Mouse (Mus musculus) layer of hippocampus, adult 2 months (tissue): Measurements from ENCODE around the gene Gnl1. TPM values are rescaled to one million over a fixed set of nuclear protein-coding genes. Genes with fewer than 3 reads are reported as not detected.
"Not testable (repeated sequence)": the region's sequence is repeated elsewhere in the genome, so short reads cannot be mapped to it uniquely, and the experiment has no call there.

Experiments
- DNase-seq, 2 experiments: peaks; one replicate each; pipeline ENCODE4 v3.0.0; 2022; ENCODE audit warnings: low spot score in 2 of 2
- H3K27ac ChIP-seq: fragments of 200-600 bp; 2 replicates; pipeline ENCODE4 v1.8.1; 2022
- H3K4me3 ChIP-seq: fragments of 200-600 bp; 2 replicates; pipeline ENCODE4 v1.8.1; 2022; ENCODE audit warnings: mild to moderate bottlenecking
- CTCF ChIP-seq: fragments of 200-600 bp; conservative IDR thresholded peaks from 2 replicates; pipeline ENCODE4 v1.8.1; 2022; ENCODE audit warnings: antibody characterized with exemption, mild to moderate bottlenecking, moderate library complexity
- microRNA-seq, 2 experiments: library from miRNA; unstranded; fragments of <30 nt; microRNA quantifications; one replicate each; pipeline ENCODE4 v1.2.0; 2021
- total RNA-seq, 2 experiments: library from RNA; stranded (reverse); gene quantifications; 2 replicates each; pipeline ENCODE4 v1.2.3; 2021

Gnl1 gene
- total RNA-seq, 2 experiments from 2014 or later, result 140 to 147 TPM

- peak; percentile 84 for TF ChIP-seq CTCF
Measured at GRCm38 (mm10) chr17:36035010-36035638, 55.5 kb downstream of the Gnl1 start.

DNA sequence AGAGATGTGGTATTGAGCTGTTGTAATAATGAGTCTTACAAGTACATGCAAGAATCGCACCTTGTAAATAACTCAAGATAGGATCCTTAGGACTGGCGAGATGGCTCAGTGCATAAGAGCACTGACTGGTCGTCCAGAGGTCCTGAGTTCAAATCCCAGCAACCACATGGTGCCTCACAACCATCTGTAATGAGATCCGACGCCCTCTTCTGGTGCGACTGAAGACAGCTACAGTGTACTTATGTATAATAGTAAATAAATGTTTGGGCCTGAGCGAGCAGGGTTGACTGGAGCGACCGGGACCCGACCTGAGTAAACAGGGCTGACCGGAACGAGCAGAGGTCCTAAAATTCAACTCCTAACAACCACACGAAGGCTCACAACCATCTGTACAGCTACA is 56.5 kb downstream of the Gnl1 start:
- not testable (repeated sequence) for H3K27ac ChIP-seq, DNase-seq, H3K4me3 ChIP-seq

More at GRCm38 (mm10) chr17:36035010-36035638, 55.5 kb downstream of the Gnl1 start:
- peak in 1 of 2 experiments; percentile 61 for DNase-seq
- H3K4me3 ChIP-seq, H3K27ac ChIP-seq: not testable (repeated sequence)

Small RNA genes within 50 kb of the gene (microRNA-seq; reads per million reads assigned to microRNA genes)
- gene Mir877, result 287 to 325 reads per million in 2 experiments

Other genes with a start within 250 kb of the Gnl1 start
- gene Ier3, start 158.2 kb upstream of the Gnl1 start, total RNA-seq, result 1 to 10 TPM; 5.0 to 6.1 TPM
- gene Flot1, start 156.6 kb upstream of the Gnl1 start, total RNA-seq, result 100 to 1,000 TPM; 124 to 128 TPM
- 100 to 1,000 TPM; 355 to 363 TPM for gene Tubb5, start 141.5 kb upstream of the Gnl1 start, total RNA-seq
- 10 to 100 TPM; 16.9 to 18.4 TPM for gene Mdc1, start 138.3 kb upstream of the Gnl1 start, total RNA-seq
- gene Nrm, start 118.5 kb upstream of the Gnl1 start, total RNA-seq, result 1 to 10 TPM; 1.7 to 1.8 TPM
- 1 to 10 TPM; 8.7 to 9.8 TPM for gene Ppp1r18, start 114.3 kb upstream of the Gnl1 start, total RNA-seq
- 10 to 100 TPM; 28.1 to 31.3 TPM for gene Dhx16, start 100.0 kb upstream of the Gnl1 start, total RNA-seq
- gene 2310061I04Rik, start 82.4 kb upstream of the Gnl1 start, total RNA-seq, result 10 to 100 TPM; 53.4 to 62.4 TPM
- gene Atat1, start 69.8 kb upstream of the Gnl1 start, total RNA-seq, result 10 to 100 TPM; 58.7 to 64.8 TPM
- gene Mrps18b, start 63.5 kb upstream of the Gnl1 start, total RNA-seq, result 10 to 100 TPM; 36.3 to 43.0 TPM
- gene Ppp1r10, start 63.4 kb upstream of the Gnl1 start, total RNA-seq, result 10 to 100 TPM; 83.2 to 83.8 TPM
- 10 to 100 TPM; 69.9 to 77.3 TPM for gene Abcf1, start 10.1 kb upstream of the Gnl1 start, total RNA-seq
- 10 to 100 TPM; 45.8 to 50.7 TPM for gene Prr3, start 385 bp downstream of the Gnl1 start, total RNA-seq
- 1 to 10 TPM; 1.7 to 2.4 TPM for gene H2-T24, start 40.7 kb downstream of the Gnl1 start, total RNA-seq
- 1 to 10 TPM; 5.2 to 6.0 TPM for gene H2-T23, start 53.0 kb downstream of the Gnl1 start, total RNA-seq
- gene H2-T22, start 62.9 kb downstream of the Gnl1 start, total RNA-seq, result 10 to 100 TPM in 1 of 2 experiments, 1 to 10 TPM in 1; 9.1 to 10.3 TPM
- gene Gm6034, start 63.1 kb downstream of the Gnl1 start, total RNA-seq, result not detected
- 1 to 10 TPM; 1.6 to 1.7 TPM for gene Gm11127, start 78.5 kb downstream of the Gnl1 start, total RNA-seq
- under 1 TPM in 1 of 2 experiments, not detected in 1; 0.29 TPM for gene Gm19684, start 141.8 kb downstream of the Gnl1 start, total RNA-seq
- not detected for gene Gm7030, start 149.6 kb downstream of the Gnl1 start, total RNA-seq
- not detected for gene Gm8909, start 188.7 kb downstream of the Gnl1 start, total RNA-seq
- not detected for gene H2-T3, start 210.4 kb downstream of the Gnl1 start, total RNA-seq